Mouse (Mus musculus) thymus, adult 2 months (tissue): ENCODE data around the gene Mrps25.

ENCODE experiments used
- CTCF ChIP-seq: fragments of 200-500 bp; IDR thresholded peaks from 2 replicates; pipeline ENCODE4 v1.5.1; 2012; ENCODE audit warnings: mild to moderate bottlenecking, control low read depth, low read length, moderate library complexity, borderline replicate concordance; ENCODE audit not compliant: control insufficient read depth, poor library complexity, insufficient read depth; ENCODE audit errors: extremely low read depth
- POLR2A ChIP-seq: fragments of 200-500 bp; IDR thresholded peaks from 2 replicates; pipeline ENCODE4 v1.6.1; 2012; ENCODE audit warnings: mild to moderate bottlenecking, low read length, control low read depth, moderate library complexity; ENCODE audit not compliant: control insufficient read depth, poor library complexity, insufficient read depth; ENCODE audit errors: extremely low read depth

DNA sequence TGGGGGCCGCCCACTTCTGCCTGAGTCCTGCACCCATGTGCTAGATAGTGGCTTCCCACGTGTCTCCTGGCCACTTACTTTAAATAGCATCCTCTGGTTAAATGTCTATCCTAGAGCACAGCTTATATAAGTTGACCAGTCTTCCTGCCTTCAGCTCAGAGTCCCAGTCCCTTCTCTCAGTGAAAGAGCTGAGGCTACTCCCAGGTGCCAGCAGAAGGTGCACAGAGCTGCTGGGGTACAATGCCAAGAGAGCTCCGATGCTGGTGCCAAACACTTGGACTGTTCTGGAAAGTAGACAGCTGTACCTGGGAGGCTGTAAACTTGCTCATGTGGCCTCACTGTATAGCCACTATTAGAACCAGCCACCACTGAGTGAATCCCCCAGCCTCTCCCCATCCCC is 38.2 kb upstream of the Mrps25 start:
- no peak for TF ChIP-seq CTCF
- TF ChIP-seq POLR2A: no peak
